Mouse (Mus musculus) stomach, embryonic 16.5 days (tissue): ENCODE results near the gene Nfia. TPM values are rescaled to one million over a fixed set of nuclear protein-coding genes. Genes with fewer than 3 reads are reported as not detected.

Experiments used
- ATAC-seq: fragments of 200-750 bp; cut with Nextera tagmentation; 2 replicates; pipeline ENCODE4 v1.8.0; 2017; ENCODE audit warnings: moderate number of reproducible peaks, moderate TSS enrichment; ENCODE audit not compliant: insufficient read depth, low FRiP score
- H3K27ac ChIP-seq: fragments of 300-500 bp; sonication (generic); 2 replicates; pipeline ENCODE4 v1.5.1; 2014; ENCODE audit warnings: low read length
- H3K27me3 ChIP-seq: fragments of 300-500 bp; sonication (generic); 2 replicates; pipeline ENCODE4 v1.6.1; 2014; ENCODE audit warnings: low read length, control low read depth, mixed read lengths; ENCODE audit not compliant: control insufficient read depth, insufficient read depth
- H3K36me3 ChIP-seq: fragments of 300-500 bp; sonication (generic); 2 replicates; pipeline ENCODE4 v1.6.1; 2014; ENCODE audit warnings: low read length; ENCODE audit not compliant: control insufficient read depth, insufficient read depth
- H3K4me1 ChIP-seq: fragments of 300-500 bp; sonication (generic); 2 replicates; pipeline ENCODE4 v1.6.1; 2014; ENCODE audit warnings: low read length, control low read depth, mixed read lengths; ENCODE audit not compliant: control insufficient read depth, insufficient read depth
- H3K4me2 ChIP-seq: fragments of 300-500 bp; sonication (generic); 2 replicates; pipeline ENCODE4 v1.6.1; 2014; ENCODE audit warnings: low read depth, low read length, mixed read lengths
- H3K4me3 ChIP-seq: fragments of 300-500 bp; sonication (generic); replicated peaks from 2 replicates; pipeline ENCODE4 v1.5.1; 2014; ENCODE audit warnings: mild to moderate bottlenecking, low read length
- H3K9ac ChIP-seq: fragments of 300-500 bp; sonication (generic); 2 replicates; pipeline ENCODE4 v1.6.1; 2014; ENCODE audit warnings: low read length
- H3K9me3 ChIP-seq: fragments of 300-500 bp; sonication (generic); replicated peaks from 2 replicates; pipeline ENCODE4 v1.6.1; 2016; ENCODE audit warnings: low read length, control low read depth; ENCODE audit not compliant: control insufficient read depth
- WGBS: fragments of 180-500 bp; shearing (Covaris S2); extraction: QIAGEN DNeasy Blood & Tissue Kit; methylation state at CpG from one replicate; pipeline ENCODE4 v1.1.7; 2014; 5-methylcytosine and 5-hydroxymethylcytosine counted together
- polyA plus RNA-seq: library from polyadenylated mRNA; unstranded; fragments of >200 nt; fragmentation: Nextera tagmentation; extraction: Ambion mirVana; gene quantifications from 2 replicates; pipeline ENCODE4 v1.2.1, GENCODE M21; 2015

Gene Nfia
- polyA plus RNA-seq, 1 experiment from 2014 or later, result 45.1 TPM

- ATAC-seq, result no peak
- H3K4me2 ChIP-seq, result no peak overlapping the region
- no peak overlapping the region for H3K9ac ChIP-seq
- no peaks in the 10 kb centered on the region for H3K27me3 ChIP-seq
- WGBS, result 66% methylated on average over 4 of the region's 4 CpGs
- H3K36me3 ChIP-seq, result no peaks in the 10 kb centered on the region
- no peak overlapping the region for H3K4me3 ChIP-seq
- peaks cover 23% of the 10 kb centered on the region for H3K4me1 ChIP-seq
- peak overlapping the region; percentile 24 for H3K27ac ChIP-seq
- H3K9me3 ChIP-seq, result no peaks in the 10 kb centered on the region
Observed at GRCm38 (mm10) chr4:97859431-97859830, 86.9 kb downstream of the Nfia start.

- Histone ChIP-seq H3K27ac (peak overlapping the region; percentile 28), H3K9me3 (no peaks in the 10 kb centered on the region), H3K27me3 (no peaks in the 10 kb centered on the region), H3K4me2 (no peak overlapping the region), H3K4me3 (no peak overlapping the region), H3K4me1 (peaks cover 22% of the 10 kb centered on the region), H3K9ac (no peak overlapping the region), H3K36me3 (no peaks in the 10 kb centered on the region)
- 18% methylated on average over 3 of the region's 3 CpGs for WGBS
- ATAC-seq, result peak; percentile 68; the same call in 1 of the 2 replicates
Observed at GRCm38 (mm10) chr4:97860376-97860775, 87.8 kb downstream of the Nfia start.

GRCm38 (mm10) chr4:97860791-97861344 lies 88.3 kb downstream of the Nfia start:
- H3K9me3 ChIP-seq, result no peaks in the 10 kb centered on the region
- H3K27me3 ChIP-seq, result no peaks in the 10 kb centered on the region
- no peak for ATAC-seq
- peak overlapping the region; percentile 28 for H3K27ac ChIP-seq
- peaks cover 18% of the 10 kb centered on the region for H3K4me1 ChIP-seq
- H3K9ac ChIP-seq, result no peak overlapping the region
- no peak overlapping the region for H3K4me3 ChIP-seq
- no peaks in the 10 kb centered on the region for H3K36me3 ChIP-seq
- WGBS, result 77% methylated on average over 8 of the region's 8 CpGs
- H3K4me2 ChIP-seq, result no peak overlapping the region

GRCm38 (mm10) chr4:97862379-97862778 lies 89.8 kb downstream of the Nfia start:
- WGBS, result 79% methylated on average over 6 of the region's 6 CpGs
- ATAC-seq, result no peak
- no peak overlapping the region for H3K4me3 ChIP-seq
- peaks cover 17% of the 10 kb centered on the region for H3K4me1 ChIP-seq
- H3K36me3 ChIP-seq, result no peaks in the 10 kb centered on the region
- H3K9ac ChIP-seq, result no peak overlapping the region
- H3K9me3 ChIP-seq, result no peaks in the 10 kb centered on the region
- no peak overlapping the region for H3K4me2 ChIP-seq
- H3K27ac ChIP-seq, result no peak overlapping the region
- H3K27me3 ChIP-seq, result no peaks in the 10 kb centered on the region

GRCm38 (mm10) chr4:97864276-97864675 lies 91.7 kb downstream of the Nfia start:
- Histone ChIP-seq H3K27ac (no peak overlapping the region), H3K4me3 (no peak overlapping the region), H3K27me3 (no peaks in the 10 kb centered on the region), H3K9ac (no peak overlapping the region), H3K4me1 (peaks cover 18% of the 10 kb centered on the region), H3K36me3 (no peaks in the 10 kb centered on the region), H3K4me2 (no peak overlapping the region), H3K9me3 (no peaks in the 10 kb centered on the region)
- no peak for ATAC-seq
- WGBS, result 98% methylated on average over 2 of the region's 2 CpGs

GRCm38 (mm10) chr4:97865410-97865953 lies 92.9 kb downstream of the Nfia start:
- H3K4me2 ChIP-seq, result no peak overlapping the region
- H3K27me3 ChIP-seq, result no peaks in the 10 kb centered on the region
- ATAC-seq, result no peak
- peaks cover 13% of the 10 kb centered on the region for H3K4me1 ChIP-seq
- H3K27ac ChIP-seq, result no peak overlapping the region
- H3K9me3 ChIP-seq, result no peaks in the 10 kb centered on the region
- H3K36me3 ChIP-seq, result no peaks in the 10 kb centered on the region
- no peak overlapping the region for H3K4me3 ChIP-seq
- WGBS, result 80% methylated on average over 3 of the region's 3 CpGs
- H3K9ac ChIP-seq, result no peak overlapping the region

- WGBS, result 64% methylated on average over 5 of the region's 5 CpGs
- peaks cover 18% of the 10 kb centered on the region for H3K4me1 ChIP-seq
- H3K36me3 ChIP-seq, result no peaks in the 10 kb centered on the region
- H3K9ac ChIP-seq, result no peak overlapping the region
- no peak overlapping the region for H3K4me2 ChIP-seq
- H3K27me3 ChIP-seq, result no peaks in the 10 kb centered on the region
- no peak overlapping the region for H3K4me3 ChIP-seq
- H3K9me3 ChIP-seq, result no peaks in the 10 kb centered on the region
- H3K27ac ChIP-seq, result no peak overlapping the region
- no peak for ATAC-seq
Observed at GRCm38 (mm10) chr4:97866463-97866862, 93.9 kb downstream of the Nfia start.

GRCm38 (mm10) chr4:97868307-97868937 lies 95.9 kb downstream of the Nfia start:
- Histone ChIP-seq H3K4me2 (peak overlapping the region; percentile 55), H3K4me1 (peaks cover 22% of the 10 kb centered on the region), H3K36me3 (no peaks in the 10 kb centered on the region), H3K9ac (peak overlapping the region; percentile 46), H3K27me3 (no peaks in the 10 kb centered on the region), H3K9me3 (no peaks in the 10 kb centered on the region), H3K27ac (peak overlapping the region; percentile 94), H3K4me3 (peak overlapping the region; percentile 31)
- ATAC-seq, result peak; percentile 41
- WGBS, result 39% methylated on average over 10 of the region's 10 CpGs

- 27% methylated on average over 27 of the region's 27 CpGs for WGBS
- H3K27ac ChIP-seq, result peak overlapping the region; percentile 94
- peak overlapping the region; percentile 31 for H3K4me3 ChIP-seq
- peaks cover 23% of the 10 kb centered on the region for H3K4me1 ChIP-seq
- no peaks in the 10 kb centered on the region for H3K27me3 ChIP-seq
- H3K36me3 ChIP-seq, result no peaks in the 10 kb centered on the region
- H3K9me3 ChIP-seq, result no peaks in the 10 kb centered on the region
- peak overlapping the region; percentile 55 for H3K4me2 ChIP-seq
- peak; percentile 92 for ATAC-seq
- H3K9ac ChIP-seq, result peak overlapping the region; percentile 46
Observed at GRCm38 (mm10) chr4:97868938-97869440, 96.5 kb downstream of the Nfia start.
